Mouse (Mus musculus): ENCODE results near the gene Sppl2b. TPM values are rescaled to one million over a fixed set of nuclear protein-coding genes. Genes with fewer than 3 reads are reported as not detected.

Gene Sppl2b
- total and polyA plus RNA-seq, 2 experiments from 2014 or later: 74.4 to 90.3 TPM

DNA sequence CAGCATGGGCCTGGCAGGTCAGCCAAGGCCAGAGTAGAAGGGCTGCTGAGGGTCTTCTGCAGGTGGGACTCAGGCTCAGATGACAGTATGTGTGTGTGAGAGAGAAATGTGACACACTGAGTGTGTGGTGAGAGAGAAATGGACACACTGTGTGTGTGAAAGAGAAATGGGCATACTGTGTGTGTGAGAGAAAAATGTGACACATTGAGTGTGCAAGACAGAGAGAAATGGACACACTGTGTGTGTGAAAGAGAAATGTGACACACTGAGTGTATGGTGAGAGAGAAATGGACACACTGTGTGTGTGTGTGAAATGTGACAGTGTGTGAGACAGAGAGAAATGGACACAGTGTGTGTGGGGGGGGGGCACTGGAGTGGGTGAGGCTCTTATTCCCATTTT is 56.8 kb downstream of the Sppl2b start:
- Histone ChIP-seq H3K36me3 (ENCODE audit: insufficient read depth) (peaks cover 57% of the 10 kb centered on the region), H3K4me1 (ENCODE audit: insufficient read depth) (0 out of 2 replicates have a peak, but pooled peaks cover 6% of the 10 kb centered on the region), H3K4me3 (ENCODE audit: low read depth, low read length) (no peak overlapping the region), H3K27ac (ENCODE audit: low read depth, low read length) (no peak overlapping the region), H3K9ac (no peak overlapping the region), H3K27me3 (ENCODE audit: insufficient read depth, low read length) (no peaks in the 10 kb centered on the region), H3K4me2 (ENCODE audit: low read depth) (no peak overlapping the region), H3K9me3 (ENCODE audit: low read length) (no peaks in the 10 kb centered on the region)
- no peak for ATAC-seq
- no peak for TF ChIP-seq CTCF (IDR thresholded peaks at IDR 0.05; ENCODE audit: low read depth)
- DNase-seq: no peak

GRCm38 (mm10) chr10:80913364-80914011 is 58.4 kb downstream of the Sppl2b start:
- no peak overlapping the region for H3K27ac ChIP-seq (ENCODE audit: low read depth, low read length)
- 0 out of 2 replicates have a peak, but pooled peaks cover 6% of the 10 kb centered on the region for H3K4me1 ChIP-seq (ENCODE audit: insufficient read depth)
- WGBS: 94% methylated on average over 7 of the region's 8 CpGs
- no peaks in the 10 kb centered on the region for H3K27me3 ChIP-seq (ENCODE audit: insufficient read depth, low read length)
- peaks cover 42% of the 10 kb centered on the region for H3K36me3 ChIP-seq (ENCODE audit: insufficient read depth)
- H3K9me3 ChIP-seq (ENCODE audit: low read length): no peaks in the 10 kb centered on the region
- no peak for TF ChIP-seq CTCF (IDR thresholded peaks at IDR 0.05; ENCODE audit: low read depth)
- H3K4me2 ChIP-seq (ENCODE audit: low read depth): no peak overlapping the region
- H3K4me3 ChIP-seq (ENCODE audit: low read depth, low read length): no peak overlapping the region
- H3K9ac ChIP-seq: no peak overlapping the region
- ATAC-seq (no peak), DNase-seq (no peak)

DNA sequence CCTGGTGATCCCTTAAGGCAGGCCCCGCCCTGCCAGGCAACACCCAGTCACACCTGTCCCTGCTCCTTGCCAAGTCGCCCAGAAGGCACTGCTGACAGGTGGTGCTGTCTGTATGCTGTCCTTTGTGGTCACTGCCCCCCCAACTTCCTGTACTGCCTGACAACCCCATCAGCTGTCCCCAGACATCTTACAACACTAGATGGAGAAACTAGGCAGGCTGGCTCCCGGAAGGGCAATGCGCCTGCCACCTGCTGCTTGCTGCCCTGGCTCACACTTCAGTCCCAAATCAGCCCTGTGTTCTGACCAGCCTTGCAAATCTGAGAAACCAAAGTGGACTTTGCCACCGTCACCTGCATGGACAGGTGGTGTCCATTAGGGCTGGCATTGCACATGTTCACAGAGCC is 59.2 kb downstream of the Sppl2b start:
- Histone ChIP-seq H3K4me1 (ENCODE audit: insufficient read depth) (0 out of 2 replicates have a peak, but pooled peaks cover 6% of the 10 kb centered on the region), H3K4me3 (ENCODE audit: low read depth, low read length) (no peak overlapping the region), H3K9ac (no peak overlapping the region), H3K27ac (ENCODE audit: low read depth, low read length) (no peak overlapping the region), H3K9me3 (ENCODE audit: low read length) (no peaks in the 10 kb centered on the region), H3K4me2 (ENCODE audit: low read depth) (no peak overlapping the region), H3K36me3 (ENCODE audit: insufficient read depth) (peaks cover 34% of the 10 kb centered on the region), H3K27me3 (ENCODE audit: insufficient read depth, low read length) (no peaks in the 10 kb centered on the region)
- TF ChIP-seq CTCF (IDR thresholded peaks at IDR 0.05; ENCODE audit: low read depth): no peak
- 92% methylated on average over 5 of the region's 5 CpGs for WGBS
- ATAC-seq: no peak
- no peak for DNase-seq

DNA sequence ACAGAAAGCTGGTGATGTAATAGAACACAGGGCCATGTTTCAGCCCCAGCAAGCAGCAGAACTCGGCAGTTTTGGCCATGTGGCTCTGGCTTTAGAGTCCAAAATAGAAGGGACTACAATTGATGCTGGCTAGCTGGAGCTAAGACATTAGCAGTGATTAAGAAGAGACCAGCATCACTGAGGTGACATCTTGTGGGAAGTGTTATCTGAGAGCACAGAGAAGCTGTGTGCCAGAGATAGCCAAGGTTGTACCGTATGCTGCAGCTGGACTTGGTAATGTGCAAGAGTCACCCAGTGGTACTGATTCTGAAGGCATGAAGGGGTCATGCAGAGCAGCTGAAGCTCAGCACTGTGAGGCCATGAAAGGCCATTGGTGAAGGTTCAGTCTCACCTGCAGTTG is 60.2 kb downstream of the Sppl2b start:
- Histone ChIP-seq H3K36me3 (ENCODE audit: insufficient read depth) (peaks cover 24% of the 10 kb centered on the region), H3K4me2 (ENCODE audit: low read depth) (no peak overlapping the region), H3K9ac (no peak overlapping the region), H3K27ac (ENCODE audit: low read depth, low read length) (no peak overlapping the region), H3K9me3 (ENCODE audit: low read length) (no peaks in the 10 kb centered on the region), H3K4me3 (ENCODE audit: low read depth, low read length) (no peak overlapping the region), H3K27me3 (ENCODE audit: insufficient read depth, low read length) (no peaks in the 10 kb centered on the region), H3K4me1 (ENCODE audit: insufficient read depth) (0 out of 2 replicates have a peak, but pooled peaks cover 6% of the 10 kb centered on the region)
- WGBS: 84% methylated on average over 2 of the region's 2 CpGs
- ATAC-seq (no peak), DNase-seq (no peak)
- TF ChIP-seq CTCF (IDR thresholded peaks at IDR 0.05; ENCODE audit: low read depth): no peak

DNA sequence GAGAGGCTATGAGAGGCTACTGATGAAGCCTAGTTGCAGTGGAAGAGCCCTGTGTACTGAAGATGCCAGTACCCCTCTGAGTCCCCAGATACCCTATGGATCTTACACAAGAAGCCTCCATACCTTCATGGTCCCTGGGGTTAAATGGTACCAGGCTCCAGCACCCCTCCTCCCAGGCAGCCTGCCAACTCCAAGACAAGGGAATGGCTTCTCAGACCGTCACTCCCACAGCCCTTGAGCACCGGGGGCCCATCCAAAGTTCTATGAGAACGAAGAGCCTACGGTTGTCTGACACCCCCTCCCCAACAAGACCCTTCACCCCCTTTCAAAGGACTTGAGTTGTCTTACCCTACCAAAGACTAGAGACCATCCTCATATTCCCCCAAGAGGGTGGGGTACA is 60.7 kb downstream of the Sppl2b start:
- no peak overlapping the region for H3K4me3 ChIP-seq (ENCODE audit: low read depth, low read length)
- H3K4me2 ChIP-seq (ENCODE audit: low read depth): no peak overlapping the region
- no peaks in the 10 kb centered on the region for H3K9me3 ChIP-seq (ENCODE audit: low read length)
- H3K36me3 ChIP-seq (ENCODE audit: insufficient read depth): peaks cover 21% of the 10 kb centered on the region
- ATAC-seq (no peak), DNase-seq (no peak)
- H3K27me3 ChIP-seq (ENCODE audit: insufficient read depth, low read length): no peaks in the 10 kb centered on the region
- H3K27ac ChIP-seq (ENCODE audit: low read depth, low read length): no peak overlapping the region
- WGBS: 73% methylated on average over 4 of the region's 4 CpGs
- TF ChIP-seq CTCF (IDR thresholded peaks at IDR 0.05; ENCODE audit: low read depth): no peak
- no peak overlapping the region for H3K9ac ChIP-seq
- 0 out of 2 replicates have a peak, but pooled peaks cover 6% of the 10 kb centered on the region for H3K4me1 ChIP-seq (ENCODE audit: insufficient read depth)

- Histone ChIP-seq H3K4me1 (ENCODE audit: insufficient read depth) (0 out of 2 replicates have a peak, but pooled peaks cover 6% of the 10 kb centered on the region), H3K4me2 (ENCODE audit: low read depth) (peak overlapping the region; percentile 88), H3K9me3 (ENCODE audit: low read length) (no peaks in the 10 kb centered on the region), H3K4me3 (ENCODE audit: low read depth, low read length) (peak overlapping the region; percentile 57), H3K36me3 (ENCODE audit: insufficient read depth) (peaks cover 11% of the 10 kb centered on the region; the same call in 1 of the 2 replicates), H3K27ac (ENCODE audit: low read depth, low read length) (peak overlapping the region; percentile 51), H3K27me3 (ENCODE audit: insufficient read depth, low read length) (no peaks in the 10 kb centered on the region), H3K9ac (peak overlapping the region; percentile 66)
- peak; percentile 50 for DNase-seq
- peak; percentile 49 for ATAC-seq
- 2% methylated on average over 15 of the region's 15 CpGs for WGBS
- no peak for TF ChIP-seq CTCF (IDR thresholded peaks at IDR 0.05; ENCODE audit: low read depth)
These were observed 62.3 kb downstream of the Sppl2b start for GRCm38 (mm10) chr10:80917336-80917778.

DNA sequence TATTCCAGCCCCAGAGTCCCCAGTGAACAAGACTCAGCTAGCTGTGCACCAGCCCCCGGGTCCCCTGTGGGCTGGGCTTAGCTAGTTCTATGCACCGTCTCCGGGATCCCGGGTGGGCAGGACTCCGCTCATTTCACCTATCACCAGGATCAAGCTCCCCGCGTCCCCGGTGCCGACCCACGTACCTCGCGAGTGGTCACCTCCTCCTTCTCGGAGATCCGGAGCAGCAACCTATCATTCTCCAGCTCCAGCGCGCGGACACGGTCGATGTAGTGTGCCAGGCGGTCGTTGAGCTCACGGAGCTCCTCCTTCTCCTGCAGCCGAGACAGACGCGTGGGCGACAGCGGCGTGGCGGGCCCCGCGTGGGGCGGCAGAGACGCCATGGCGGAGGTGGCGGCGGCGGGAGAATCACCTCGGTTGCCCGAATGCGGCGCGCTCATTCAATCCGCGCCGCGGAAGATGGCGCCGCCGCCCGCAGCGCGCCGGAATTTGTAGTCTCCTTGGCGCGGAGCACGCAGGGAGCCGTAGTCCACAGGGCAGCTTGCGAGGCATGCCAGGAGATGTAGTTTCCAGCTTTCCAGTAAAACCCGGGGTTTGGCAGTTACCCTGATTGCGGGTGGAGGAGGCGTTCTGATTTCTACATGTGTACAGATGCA is 62.8 kb downstream of the Sppl2b start, which contains the start of gene Lmnb2:
TSS of gene Lmnb2 (minus strand) at position 467 of the 656 bp plus-strand sequence.
- Histone ChIP-seq H3K4me2 (ENCODE audit: low read depth) (peak within 1 kb of the TSS; percentile 88), H3K4me3 (ENCODE audit: low read depth, low read length) (peak within 1 kb of the TSS; percentile 57), H3K9ac (peak within 1 kb of the TSS; percentile 66), H3K27me3 (ENCODE audit: insufficient read depth, low read length) (no peaks in the 10 kb centered on the region), H3K4me1 (ENCODE audit: insufficient read depth) (0 out of 2 replicates have a peak, but pooled peaks cover 6% of the 10 kb centered on the region), H3K36me3 (ENCODE audit: insufficient read depth) (peaks cover 7% of the 10 kb centered on the region; the same call in 1 of the 2 replicates), H3K27ac (ENCODE audit: low read depth, low read length) (peak within 1 kb of the TSS; percentile 51), H3K9me3 (ENCODE audit: low read length) (no peaks in the 10 kb centered on the region)
- peak; percentile 41 for TF ChIP-seq CTCF (IDR thresholded peaks at IDR 0.05; ENCODE audit: low read depth)
- whole genome bisulfite sequencing: 3% methylated on average over 58 of the region's 61 CpGs
- DNase-seq: peak; percentile 93
- ATAC-seq: peak; percentile 94

MicroRNA genes within 50 kb of the gene (microRNA counts, 519-probe panel; counts per million panel counts)
- microRNA mmu-miR-1982: not detected

Small RNAs within 50 kb of the gene (microRNA-seq; reads per million reads assigned to microRNA genes)
- gene Mir1982: 5.8 to 10.1 reads per million in 2 experiments

Other genes starting within 250 kb of the Sppl2b start
- 1.2 and 2.7 TPM in 2 replicates for gene Gm49322, start 249.3 kb upstream of the Sppl2b start, total RNA-seq (2014; rRNA removed)
- gene Gm49322, start 249.3 kb upstream of the Sppl2b start, polyA plus RNA-seq (2015; fragmentation: Nextera tagmentation; extraction: Ambion mirVana): 0.58 and 0.69 TPM in 2 replicates
- 127 and 135 TPM in 2 replicates for gene Csnk1g2, start 232.4 kb upstream of the Sppl2b start, total RNA-seq (2014; rRNA removed)
- gene Csnk1g2, start 232.4 kb upstream of the Sppl2b start, polyA plus RNA-seq (2015; fragmentation: Nextera tagmentation; extraction: Ambion mirVana): 91.8 and 94.1 TPM in 2 replicates
- gene Btbd2, start 198.2 kb upstream of the Sppl2b start, total RNA-seq (2014; rRNA removed): 105 and 131 TPM in 2 replicates
- 70.4 and 77.6 TPM in 2 replicates for gene Btbd2, start 198.2 kb upstream of the Sppl2b start, polyA plus RNA-seq (2015; fragmentation: Nextera tagmentation; extraction: Ambion mirVana)
- gene Mknk2, start 177.2 kb upstream of the Sppl2b start, total RNA-seq (2014; rRNA removed): 55.2 and 69.8 TPM in 2 replicates
- gene Mknk2, start 177.2 kb upstream of the Sppl2b start, polyA plus RNA-seq (2015; fragmentation: Nextera tagmentation; extraction: Ambion mirVana): 42.4 and 43.6 TPM in 2 replicates
- gene Mob3a, start 153.3 kb upstream of the Sppl2b start, total RNA-seq (2014; rRNA removed): 54.1 and 57.8 TPM in 2 replicates
- gene Mob3a, start 153.3 kb upstream of the Sppl2b start, polyA plus RNA-seq (2015; fragmentation: Nextera tagmentation; extraction: Ambion mirVana): 38.9 and 45.9 TPM in 2 replicates
- 37.9 and 39.5 TPM in 2 replicates for gene Izumo4, start 153.1 kb upstream of the Sppl2b start, total RNA-seq (2014; rRNA removed)
- 34.4 and 36.7 TPM in 2 replicates for gene Izumo4, start 153.1 kb upstream of the Sppl2b start, polyA plus RNA-seq (2015; fragmentation: Nextera tagmentation; extraction: Ambion mirVana)
- gene Ap3d1, start 113.0 kb upstream of the Sppl2b start, total RNA-seq (2014; rRNA removed): 137 and 176 TPM in 2 replicates
- 63.8 and 87.7 TPM in 2 replicates for gene Ap3d1, start 113.0 kb upstream of the Sppl2b start, polyA plus RNA-seq (2015; fragmentation: Nextera tagmentation; extraction: Ambion mirVana)
- gene Dot1l, start 100.1 kb upstream of the Sppl2b start, total RNA-seq (2014; rRNA removed): 15.9 and 21.7 TPM in 2 replicates
- 5.7 and 8.5 TPM in 2 replicates for gene Dot1l, start 100.1 kb upstream of the Sppl2b start, polyA plus RNA-seq (2015; fragmentation: Nextera tagmentation; extraction: Ambion mirVana)
- gene Sf3a2, start 57.1 kb upstream of the Sppl2b start, total RNA-seq (2014; rRNA removed): 20.4 and 20.6 TPM in 2 replicates
- gene Sf3a2, start 57.1 kb upstream of the Sppl2b start, polyA plus RNA-seq (2015; fragmentation: Nextera tagmentation; extraction: Ambion mirVana): 66.4 and 73.7 TPM in 2 replicates
- 81.1 and 89.0 TPM in 2 replicates for gene Plekhj1, start 56.6 kb upstream of the Sppl2b start, total RNA-seq (2014; rRNA removed)
- 96.8 and 107 TPM in 2 replicates for gene Plekhj1, start 56.6 kb upstream of the Sppl2b start, polyA plus RNA-seq (2015; fragmentation: Nextera tagmentation; extraction: Ambion mirVana)
- 0.62 and 0.69 TPM in 2 replicates for gene Amh, start 50.0 kb upstream of the Sppl2b start, total RNA-seq (2014; rRNA removed)
- not detected in 2 replicates for gene Amh, start 50.0 kb upstream of the Sppl2b start, polyA plus RNA-seq (2015; fragmentation: Nextera tagmentation; extraction: Ambion mirVana)
- gene Jsrp1, start 41.8 kb upstream of the Sppl2b start, total RNA-seq (2014; rRNA removed): 0.38 TPM in 1 of 2 replicates, not detected in the other
- gene Jsrp1, start 41.8 kb upstream of the Sppl2b start, polyA plus RNA-seq (2015; fragmentation: Nextera tagmentation; extraction: Ambion mirVana): 0.70 and 0.76 TPM in 2 replicates
- 1,019 and 1,040 TPM in 2 replicates for gene Oaz1, start 28.6 kb upstream of the Sppl2b start, total RNA-seq (2014; rRNA removed)
- 1,146 and 1,244 TPM in 2 replicates for gene Oaz1, start 28.6 kb upstream of the Sppl2b start, polyA plus RNA-seq (2015; fragmentation: Nextera tagmentation; extraction: Ambion mirVana)
- gene Lingo3, start 11.2 kb upstream of the Sppl2b start, total RNA-seq (2014; rRNA removed): 23.3 and 23.7 TPM in 2 replicates
- gene Lingo3, start 11.2 kb upstream of the Sppl2b start, polyA plus RNA-seq (2015; fragmentation: Nextera tagmentation; extraction: Ambion mirVana): 18.5 and 20.3 TPM in 2 replicates
- gene Lsm7, start 66 bp upstream of the Sppl2b start, total RNA-seq (2014; rRNA removed): 158 and 292 TPM in 2 replicates
- gene Lsm7, start 66 bp upstream of the Sppl2b start, polyA plus RNA-seq (2015; fragmentation: Nextera tagmentation; extraction: Ambion mirVana): 306 and 392 TPM in 2 replicates
- 0.08 and 0.33 TPM in 2 replicates for gene Tmprss9, start 16.6 kb downstream of the Sppl2b start, total RNA-seq (2014; rRNA removed)
- 0.18 and 0.22 TPM in 2 replicates for gene Tmprss9, start 16.6 kb downstream of the Sppl2b start, polyA plus RNA-seq (2015; fragmentation: Nextera tagmentation; extraction: Ambion mirVana)
- 214 and 233 TPM in 2 replicates for gene Timm13, start 45.7 kb downstream of the Sppl2b start, total RNA-seq (2014; rRNA removed)
- 381 and 448 TPM in 2 replicates for gene Timm13, start 45.7 kb downstream of the Sppl2b start, polyA plus RNA-seq (2015; fragmentation: Nextera tagmentation; extraction: Ambion mirVana)
- gene Lmnb2, start 63.0 kb downstream of the Sppl2b start, total RNA-seq (2014; rRNA removed): 46.1 and 46.5 TPM in 2 replicates
- gene Lmnb2, start 63.0 kb downstream of the Sppl2b start, polyA plus RNA-seq (2015; fragmentation: Nextera tagmentation; extraction: Ambion mirVana): 22.1 and 24.5 TPM in 2 replicates
- 5.0 and 5.8 TPM in 2 replicates for gene Gadd45b, start 74.8 kb downstream of the Sppl2b start, total RNA-seq (2014; rRNA removed)
- gene Gadd45b, start 74.8 kb downstream of the Sppl2b start, polyA plus RNA-seq (2015; fragmentation: Nextera tagmentation; extraction: Ambion mirVana): 6.5 and 7.7 TPM in 2 replicates
- gene Gng7, start 159.7 kb downstream of the Sppl2b start, total RNA-seq (2014; rRNA removed): 64.5 and 91.4 TPM in 2 replicates
- 76.2 and 85.7 TPM in 2 replicates for gene Gng7, start 159.7 kb downstream of the Sppl2b start, polyA plus RNA-seq (2015; fragmentation: Nextera tagmentation; extraction: Ambion mirVana)
- 65.4 and 76.0 TPM in 2 replicates for gene Diras1, start 170.4 kb downstream of the Sppl2b start, total RNA-seq (2014; rRNA removed)
- gene Diras1, start 170.4 kb downstream of the Sppl2b start, polyA plus RNA-seq (2015; fragmentation: Nextera tagmentation; extraction: Ambion mirVana): 66.1 and 70.2 TPM in 2 replicates
- 82.1 and 104 TPM in 2 replicates for gene Slc39a3, start 182.2 kb downstream of the Sppl2b start, total RNA-seq (2014; rRNA removed)
- gene Slc39a3, start 182.2 kb downstream of the Sppl2b start, polyA plus RNA-seq (2015; fragmentation: Nextera tagmentation; extraction: Ambion mirVana): 43.5 and 45.2 TPM in 2 replicates
- gene Sgta, start 204.9 kb downstream of the Sppl2b start, total RNA-seq (2014; rRNA removed): 176 and 215 TPM in 2 replicates
- gene Sgta, start 204.9 kb downstream of the Sppl2b start, polyA plus RNA-seq (2015; fragmentation: Nextera tagmentation; extraction: Ambion mirVana): 326 and 360 TPM in 2 replicates
- 69.0 and 74.6 TPM in 2 replicates for gene Thop1, start 214.8 kb downstream of the Sppl2b start, total RNA-seq (2014; rRNA removed)
- gene Thop1, start 214.8 kb downstream of the Sppl2b start, polyA plus RNA-seq (2015; fragmentation: Nextera tagmentation; extraction: Ambion mirVana): 45.9 and 52.5 TPM in 2 replicates
- gene Creb3l3, start 243.6 kb downstream of the Sppl2b start, total RNA-seq (2014; rRNA removed): 0.38 and 0.43 TPM in 2 replicates
- gene Creb3l3, start 243.6 kb downstream of the Sppl2b start, polyA plus RNA-seq (2015; fragmentation: Nextera tagmentation; extraction: Ambion mirVana): 0.29 and 0.40 TPM in 2 replicates